ENCODE assay signal across 20 mouse cellular contexts in the genomic region with DNA sequence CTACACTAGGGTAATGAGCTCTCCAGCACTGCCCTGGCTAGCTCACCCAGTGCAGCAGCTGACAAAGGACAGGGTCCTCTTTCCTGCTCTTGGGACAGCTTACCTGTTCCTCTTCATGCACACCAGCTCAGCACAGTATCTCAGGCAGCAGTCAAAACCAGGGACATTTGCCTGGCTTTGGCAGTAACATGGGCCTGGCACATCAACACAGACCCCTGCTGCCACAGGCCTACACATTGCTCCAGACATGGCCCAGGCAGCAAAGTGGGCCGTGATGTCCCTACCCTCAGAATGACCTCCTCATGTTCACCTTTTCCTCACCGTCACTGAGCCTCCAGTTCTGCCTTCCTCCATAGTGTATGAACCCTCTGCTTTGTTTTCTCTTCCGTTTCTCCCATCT. TPM values are rescaled to one million over a fixed set of nuclear protein-coding genes. Genes with fewer than 3 reads are reported as not detected.
"Had no signal": no experiment of that assay in that cellular context is flagged by ENCODE, and none has a peak within 500 bp of the region (broad histone marks: within the 10 kb centered on the region; RNA-seq: fewer than 3 reads in every experiment).

No protein-coding gene starts in this region.

- H3K4me1 ChIP-seq: limb, embryonic 12.5 days; midbrain, embryonic 13.5 days; neural tube, embryonic 15.5 days had no signal

- H3K4me3 ChIP-seq: limb, embryonic 12.5 days; liver, embryonic 13.5 days; lung, embryonic 15.5 days; midbrain, embryonic 13.5 days; myocyte; neural tube, embryonic 15.5 days had no signal

- H3K27me3 ChIP-seq: limb, embryonic 12.5 days; liver, embryonic 13.5 days; lung, embryonic 15.5 days; midbrain, embryonic 13.5 days; neural tube, embryonic 15.5 days had no signal

- H3K27ac ChIP-seq: limb, embryonic 12.5 days; liver, embryonic 13.5 days; lung, embryonic 15.5 days; macrophage; midbrain, embryonic 13.5 days; neural tube, embryonic 15.5 days had no signal

- DNase-seq: kidney, postnatal 25 days; layer of hippocampus, adult 9-11 months; layer of hippocampus, postnatal 36 days; liver; liver, embryonic 13.5 days; liver, postnatal 0 days; lung, postnatal 14 days; right cerebral cortex, adult 18-20 months; right cerebral cortex, postnatal 25 days; thymus, postnatal 14 days had no signal

RNA-seq across cellular contexts. Expression of a gene that starts 49.5 kb away (rescaled TPM):
- total RNA-seq: layer of hippocampus, adult 18-20 months; left cerebral cortex, postnatal 36 days had no signal
- polyA plus RNA-seq: limb, embryonic 12.5 days; liver, embryonic 13.5 days; liver, postnatal 0 days; lung, embryonic 15.5 days; midbrain, embryonic 13.5 days; neural tube, embryonic 11.5 days; neural tube, embryonic 15.5 days; stomach, embryonic 16.5 days had no signal
